ENCODE assay signal across 8 mouse cellular contexts in genomic region chr7:116519805-116520204, GRCm38 (mm10). TPM values are rescaled to one million over a fixed set of nuclear protein-coding genes. Genes with fewer than 3 reads are reported as not detected.
DNase-seq lines count a peak whose midpoint lies in the region; ATAC-seq and TF ChIP-seq lines count a peak whose summit lies in the region.

No protein-coding gene starts in this region.

- TF ChIP-seq CTCF in intestine, postnatal 0 days (IDR thresholded peaks at IDR 0.05; ENCODE audit: low read depth), result peak; percentile 70
- peak; percentile 52 for TF ChIP-seq CTCF in ES-Bruce4 (IDR thresholded peaks at IDR 0.05; ENCODE audit: low read depth, low read length)

- no peak for TF ChIP-seq POLR2A in ES-Bruce4 (IDR thresholded peaks at IDR 0.05; ENCODE audit: insufficient read depth, low read length)

- no peak overlapping the region for H3K4me2 ChIP-seq in intestine, postnatal 0 days (replicated peaks; ENCODE audit: low read depth)
- no peak overlapping the region for H3K4me2 ChIP-seq in intestine, embryonic 16.5 days (ENCODE audit: low read depth, low read length)
- H3K4me2 ChIP-seq in lung, embryonic 16.5 days (ENCODE audit: low read depth, low read length), result no peak overlapping the region

- no peaks in the 10 kb centered on the region for H3K9me3 ChIP-seq in intestine, postnatal 0 days (ENCODE audit: control insufficient read depth)
- no peaks in the 10 kb centered on the region for H3K9me3 ChIP-seq in intestine, embryonic 16.5 days (ENCODE audit: control insufficient read depth, low read length)
- no peaks in the 10 kb centered on the region for H3K9me3 ChIP-seq in ES-Bruce4 (replicated peaks; ENCODE audit: control insufficient read depth, insufficient read depth, low read length, poor library complexity, severe bottlenecking)
- no peaks in the 10 kb centered on the region for H3K9me3 ChIP-seq in lung, embryonic 16.5 days (ENCODE audit: control insufficient read depth, low read length)

- DNase-seq in 3T3-L1 (ENCODE audit: low read depth, low spot score), result peak; percentile 72
- no peak for DNase-seq in frontal cortex, postnatal 10 days (ENCODE audit: low spot score in 2 of 2)
- DNase-seq in left cerebral cortex, postnatal 10 days (ENCODE audit: extremely low spot score in 1 of 2, low spot score in 2 of 2), result no peak
- DNase-seq in gastrocnemius, postnatal 10 days, result no peak

- no peak overlapping the region for H3K4me3 ChIP-seq in intestine, postnatal 0 days (ENCODE audit: low read depth, low read length)
- no peak overlapping the region for H3K4me3 ChIP-seq in intestine, embryonic 16.5 days (ENCODE audit: low read length)
- no peak overlapping the region for H3K4me3 ChIP-seq in ES-Bruce4 (ENCODE audit: low read depth, low read length)
- H3K4me3 ChIP-seq in lung, embryonic 16.5 days (ENCODE audit: low read length), result no peak overlapping the region

- no peak for ATAC-seq in intestine, postnatal 0 days
- no peak for ATAC-seq in intestine, embryonic 16.5 days
- 0 out of 2 replicates have a peak, but pooled peaks have one; percentile 29 for ATAC-seq in lung, embryonic 16.5 days (ENCODE audit: low read depth)

- WGBS in intestine, postnatal 0 days, result 55% methylated on average over 3 of the region's 3 CpGs
- WGBS in intestine, embryonic 16.5 days, result 47% methylated on average over 3 of the region's 3 CpGs
- 37% methylated on average over 3 of the region's 3 CpGs for WGBS in lung, embryonic 16.5 days

- no peak overlapping the region for H3K27ac ChIP-seq in intestine, postnatal 0 days (ENCODE audit: low read depth, low read length)
- no peak overlapping the region for H3K27ac ChIP-seq in intestine, embryonic 16.5 days (ENCODE audit: low read length)
- no peak overlapping the region for H3K27ac ChIP-seq in ES-Bruce4 (ENCODE audit: insufficient read depth, low read length)
- no peak overlapping the region for H3K27ac ChIP-seq in lung, embryonic 16.5 days (ENCODE audit: low read length)

- peaks cover 9% of the 10 kb centered on the region; the same call in 1 of the 2 replicates for H3K36me3 ChIP-seq in intestine, postnatal 0 days (ENCODE audit: control insufficient read depth, insufficient read depth)
- peaks cover 3% of the 10 kb centered on the region; the same call in 1 of the 2 replicates for H3K36me3 ChIP-seq in intestine, embryonic 16.5 days (ENCODE audit: control insufficient read depth, insufficient read depth, low read length)
- H3K36me3 ChIP-seq in ES-Bruce4 (ENCODE audit: control insufficient read depth, insufficient read depth, low read length, poor library complexity, severe bottlenecking), result no peaks in the 10 kb centered on the region
- peaks cover 14% of the 10 kb centered on the region for H3K36me3 ChIP-seq in lung, embryonic 16.5 days (ENCODE audit: control insufficient read depth, insufficient read depth, low read length)

- H3K9ac ChIP-seq in intestine, postnatal 0 days (ENCODE audit: low read depth, low read length), result no peak overlapping the region
- H3K9ac ChIP-seq in intestine, embryonic 16.5 days (ENCODE audit: low read depth, low read length), result no peak overlapping the region
- no peak overlapping the region for H3K9ac ChIP-seq in ES-Bruce4 (ENCODE audit: low read depth, poor library complexity, severe bottlenecking)
- no peak overlapping the region for H3K9ac ChIP-seq in lung, embryonic 16.5 days (ENCODE audit: low read length)

- H3K4me1 ChIP-seq in intestine, postnatal 0 days (replicated peaks; ENCODE audit: control insufficient read depth, insufficient read depth, low read length), result no peaks in the 10 kb centered on the region
- H3K4me1 ChIP-seq in intestine, embryonic 16.5 days (ENCODE audit: control insufficient read depth, insufficient read depth, low read length), result no peaks in the 10 kb centered on the region
- H3K4me1 ChIP-seq in ES-Bruce4 (ENCODE audit: control insufficient read depth, insufficient read depth, low read length), result no peaks in the 10 kb centered on the region
- H3K4me1 ChIP-seq in lung, embryonic 16.5 days (replicated peaks; ENCODE audit: control insufficient read depth, insufficient read depth, low read length), result peaks cover 10% of the 10 kb centered on the region

- no peak for TF ChIP-seq EP300 in ES-Bruce4 (IDR thresholded peaks at IDR 0.05; ENCODE audit: insufficient read depth, low read depth, low read length)

- intact Hi-C loops in left cerebral cortex, postnatal 10 days (cut with DNase I), result no loop called here

- no peaks in the 10 kb centered on the region for H3K27me3 ChIP-seq in intestine, postnatal 0 days (replicated peaks; ENCODE audit: control insufficient read depth, insufficient read depth, low read length)
- no peaks in the 10 kb centered on the region for H3K27me3 ChIP-seq in intestine, embryonic 16.5 days (replicated peaks; ENCODE audit: control insufficient read depth, insufficient read depth, low read length)
- H3K27me3 ChIP-seq in ES-Bruce4 (ENCODE audit: control insufficient read depth, insufficient read depth, low read length, poor library complexity, severe bottlenecking), result no peaks in the 10 kb centered on the region
- H3K27me3 ChIP-seq in lung, embryonic 16.5 days (ENCODE audit: control insufficient read depth, insufficient read depth, low read depth, low read length), result no peaks in the 10 kb centered on the region

RNA-seq across cellular contexts. Expression of gene Nucb2, which starts 15.6 kb away (rescaled TPM):
- polyA plus RNA-seq in intestine, postnatal 0 days (2015; fragmentation: Nextera tagmentation; extraction: Ambion mirVana), result 9.5 and 10.2 TPM in 2 replicates
- 16.4 and 19.4 TPM in 2 replicates for polyA plus RNA-seq in intestine, embryonic 16.5 days (2015; fragmentation: Nextera tagmentation; extraction: Ambion mirVana)
- polyA plus RNA-seq in ES-Bruce4 (2011; ENCODE audit: insufficient read depth, insufficient read length, low read depth, missing spikeins), result 8.2 and 12.7 TPM in 2 replicates
- polyA plus RNA-seq in lung, embryonic 16.5 days (2015; fragmentation: Nextera tagmentation; extraction: Ambion mirVana), result 23.3 and 24.2 TPM in 2 replicates
- total RNA-seq in left cerebral cortex, postnatal 10 days (2021), result 10 to 100 TPM; 32.1 to 40.0 TPM
- total RNA-seq in gastrocnemius, postnatal 10 days (2021), result 10 to 100 TPM; 16.6 to 20.2 TPM
